Mouse (Mus musculus): ENCODE data around the gene Nfib. TPM values are rescaled to one million over a fixed set of nuclear protein-coding genes. Genes with fewer than 3 reads are reported as not detected.

Nfib gene
- polyA plus RNA-seq, 1 experiment from 2014 or later: 164 TPM

DNA sequence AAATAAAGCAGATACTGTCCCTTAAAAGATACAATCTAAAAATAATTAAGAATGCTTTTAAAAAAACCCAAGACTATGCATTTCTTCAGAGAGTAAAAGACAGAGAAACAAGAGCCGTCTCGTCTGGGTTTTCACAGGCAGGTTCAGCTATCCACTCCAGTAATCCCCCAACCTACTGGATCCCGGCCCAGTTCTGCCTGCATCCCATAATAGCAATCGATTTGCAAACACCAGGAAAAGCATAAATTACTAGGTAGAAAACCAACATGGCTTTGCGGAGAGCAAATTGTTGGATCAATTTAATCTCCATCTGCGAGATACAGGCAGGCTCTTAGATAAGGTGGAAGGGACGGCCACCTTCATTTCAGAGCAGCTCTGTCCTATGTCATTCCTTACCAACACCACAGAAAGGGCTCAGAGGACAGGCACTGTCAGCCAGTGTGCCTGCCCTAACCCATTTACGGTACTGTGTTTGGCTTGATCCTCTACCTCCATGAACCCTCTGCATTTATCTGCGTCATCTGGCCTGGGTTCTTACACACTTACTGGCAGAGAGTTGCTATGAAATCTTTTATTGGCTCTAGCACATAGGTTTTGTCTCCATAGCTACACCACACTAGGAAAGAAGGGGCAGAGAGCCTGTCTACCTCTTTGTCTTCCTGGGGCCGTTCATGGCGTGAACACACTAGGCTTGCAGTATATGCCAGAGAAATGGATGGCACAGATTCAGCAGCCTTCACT, 321.4 kb downstream of the Nfib start:
- Histone ChIP-seq H3K4me3 (ENCODE audit: low read depth, low read length) (no peak overlapping the region), H3K27ac (ENCODE audit: low read depth, low read length) (peak overlapping the region; percentile 87), H3K4me2 (ENCODE audit: low read length) (peak overlapping the region; percentile 15; the same call in 1 of the 2 replicates), H3K27me3 (replicated peaks; ENCODE audit: control insufficient read depth, insufficient read depth, low read length) (no peaks in the 10 kb centered on the region), H3K9ac (ENCODE audit: low read length) (no peak overlapping the region), H3K36me3 (ENCODE audit: control insufficient read depth, insufficient read depth, low read length) (peaks cover 9% of the 10 kb centered on the region; the same call in 1 of the 2 replicates), H3K4me1 (ENCODE audit: control insufficient read depth, insufficient read depth, low read length) (peaks cover 22% of the 10 kb centered on the region), H3K9me3 (replicated peaks; ENCODE audit: control insufficient read depth, low read length) (no peaks in the 10 kb centered on the region)
- DNase-seq (ENCODE audit: low spot score): peak; percentile 84
- WGBS: 25% methylated on average over 11 of the region's 11 CpGs
- peak; percentile 80 for ATAC-seq

DNA sequence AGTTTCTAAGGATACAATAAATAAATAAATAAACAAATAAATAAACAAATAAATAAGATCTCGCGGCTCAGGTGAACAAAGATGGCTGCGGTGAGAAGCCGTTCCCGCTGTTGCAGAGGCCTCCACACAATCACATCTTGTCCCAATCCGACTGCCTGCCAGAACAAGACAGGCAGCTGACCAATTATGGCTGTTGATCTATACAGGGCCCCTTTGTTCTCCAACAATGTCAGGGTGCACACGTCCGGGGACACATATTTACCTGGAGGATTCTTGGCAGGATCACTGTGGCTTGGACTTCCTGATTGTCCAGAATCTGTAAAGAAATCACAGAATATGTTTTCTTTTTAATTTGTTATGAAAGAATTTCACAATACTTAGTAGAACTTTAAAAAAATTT, 322.2 kb downstream of the Nfib start:
- H3K27me3 ChIP-seq (replicated peaks; ENCODE audit: control insufficient read depth, insufficient read depth, low read length): no peaks in the 10 kb centered on the region
- H3K9ac ChIP-seq (ENCODE audit: low read length): no peak overlapping the region
- peak overlapping the region; percentile 87 for H3K27ac ChIP-seq (ENCODE audit: low read depth, low read length)
- ATAC-seq (peak; percentile 62), DNase-seq (ENCODE audit: low spot score) (peak; percentile 61)
- H3K9me3 ChIP-seq (replicated peaks; ENCODE audit: control insufficient read depth, low read length): no peaks in the 10 kb centered on the region
- H3K36me3 ChIP-seq (ENCODE audit: control insufficient read depth, insufficient read depth, low read length): peaks cover 9% of the 10 kb centered on the region; the same call in 1 of the 2 replicates
- peaks cover 22% of the 10 kb centered on the region for H3K4me1 ChIP-seq (ENCODE audit: control insufficient read depth, insufficient read depth, low read length)
- WGBS: 16% methylated on average over 8 of the region's 8 CpGs
- no peak overlapping the region for H3K4me2 ChIP-seq (ENCODE audit: low read length)
- no peak overlapping the region for H3K4me3 ChIP-seq (ENCODE audit: low read depth, low read length)

DNA sequence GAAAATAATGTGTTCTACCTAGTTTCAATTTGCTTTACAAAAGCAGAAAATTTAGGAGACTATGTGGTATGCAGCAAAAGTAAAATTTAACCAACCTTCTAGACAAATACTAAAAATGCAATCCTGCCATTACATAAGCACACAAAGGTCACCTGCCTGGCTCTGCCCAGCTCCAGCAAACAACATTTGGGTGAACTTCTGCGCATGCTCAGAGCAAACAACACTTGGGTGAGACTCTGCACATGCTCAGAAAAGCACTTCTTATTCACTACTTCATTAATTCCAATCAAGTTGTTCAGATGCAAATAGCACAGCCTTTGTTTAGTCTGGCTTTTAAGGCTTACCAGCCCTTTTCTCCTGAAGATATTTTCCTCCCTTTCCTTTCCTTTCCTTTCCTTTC, 323.8 kb downstream of the Nfib start:
- H3K4me2 ChIP-seq (ENCODE audit: low read length): no peak overlapping the region
- 14% methylated on average over 1 of the region's 1 CpGs for whole genome bisulfite sequencing
- no peaks in the 10 kb centered on the region for H3K9me3 ChIP-seq (replicated peaks; ENCODE audit: control insufficient read depth, low read length)
- DNase-seq (ENCODE audit: low spot score) (peak; percentile 64), ATAC-seq (no peak)
- no peak overlapping the region for H3K4me3 ChIP-seq (ENCODE audit: low read depth, low read length)
- H3K36me3 ChIP-seq (ENCODE audit: control insufficient read depth, insufficient read depth, low read length): peaks cover 9% of the 10 kb centered on the region; the same call in 1 of the 2 replicates
- H3K27ac ChIP-seq (ENCODE audit: low read depth, low read length): no peak overlapping the region
- H3K9ac ChIP-seq (ENCODE audit: low read length): no peak overlapping the region
- no peaks in the 10 kb centered on the region for H3K27me3 ChIP-seq (replicated peaks; ENCODE audit: control insufficient read depth, insufficient read depth, low read length)
- H3K4me1 ChIP-seq (ENCODE audit: control insufficient read depth, insufficient read depth, low read length): peaks cover 22% of the 10 kb centered on the region

DNA sequence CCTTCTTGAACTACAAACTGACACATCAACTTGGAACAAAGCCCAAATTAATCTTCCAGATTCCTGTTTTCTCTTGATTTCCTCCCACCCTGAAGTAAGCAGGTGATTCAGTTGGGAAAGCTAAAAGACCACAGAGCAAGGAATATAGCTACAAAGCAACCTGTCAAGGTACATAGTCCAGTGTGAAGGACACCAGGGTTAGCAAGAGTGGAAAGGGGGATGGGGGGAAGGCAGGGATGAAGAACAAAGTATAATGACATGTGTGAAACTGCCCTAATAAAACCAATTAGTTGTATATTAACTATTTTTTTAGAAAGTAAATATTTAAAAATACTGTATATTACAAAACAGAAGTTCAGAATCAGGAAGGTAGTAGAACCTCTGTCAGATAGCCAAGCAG, 325.0 kb downstream of the Nfib start:
- H3K4me1 ChIP-seq (ENCODE audit: control insufficient read depth, insufficient read depth, low read length): peaks cover 17% of the 10 kb centered on the region
- ATAC-seq (no peak), DNase-seq (ENCODE audit: low spot score) (no peak)
- H3K9me3 ChIP-seq (replicated peaks; ENCODE audit: control insufficient read depth, low read length): no peaks in the 10 kb centered on the region
- H3K4me3 ChIP-seq (ENCODE audit: low read depth, low read length): no peak overlapping the region
- no peak overlapping the region for H3K27ac ChIP-seq (ENCODE audit: low read depth, low read length)
- no peak overlapping the region for H3K4me2 ChIP-seq (ENCODE audit: low read length)
- no peaks in the 10 kb centered on the region for H3K27me3 ChIP-seq (replicated peaks; ENCODE audit: control insufficient read depth, insufficient read depth, low read length)
- H3K9ac ChIP-seq (ENCODE audit: low read length): no peak overlapping the region
- H3K36me3 ChIP-seq (ENCODE audit: control insufficient read depth, insufficient read depth, low read length): peaks cover 9% of the 10 kb centered on the region; the same call in 1 of the 2 replicates

DNA sequence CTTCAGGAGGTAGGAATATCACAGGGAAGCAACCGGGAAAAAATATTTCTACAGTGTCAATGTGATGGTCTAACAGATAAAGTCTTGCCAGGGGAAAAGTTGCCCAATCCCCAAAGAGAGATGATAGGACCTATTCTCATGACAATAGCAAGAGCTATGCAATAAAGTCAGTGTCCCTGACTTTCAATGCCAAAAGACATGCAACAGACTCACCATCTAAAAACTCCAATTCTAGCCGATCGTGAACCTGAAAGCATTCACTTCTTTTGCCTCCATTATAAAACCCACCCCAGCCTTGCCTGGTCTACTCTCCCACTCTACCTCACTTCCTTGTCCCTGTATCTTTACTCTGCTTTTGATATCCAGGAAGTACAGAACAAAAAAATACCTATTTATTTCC, 327.5 kb downstream of the Nfib start:
- no peak overlapping the region for H3K9ac ChIP-seq (ENCODE audit: low read length)
- no peak for DNase-seq (ENCODE audit: low spot score)
- no peak overlapping the region for H3K4me3 ChIP-seq (ENCODE audit: low read depth, low read length)
- ATAC-seq: no peak
- 92% methylated on average over 3 of the region's 3 CpGs for WGBS
- H3K9me3 ChIP-seq (replicated peaks; ENCODE audit: control insufficient read depth, low read length): no peaks in the 10 kb centered on the region
- H3K27me3 ChIP-seq (replicated peaks; ENCODE audit: control insufficient read depth, insufficient read depth, low read length): no peaks in the 10 kb centered on the region
- no peaks in the 10 kb centered on the region for H3K4me1 ChIP-seq (ENCODE audit: control insufficient read depth, insufficient read depth, low read length)
- H3K27ac ChIP-seq (ENCODE audit: low read depth, low read length): no peak overlapping the region
- H3K36me3 ChIP-seq (ENCODE audit: control insufficient read depth, insufficient read depth, low read length): peaks cover 12% of the 10 kb centered on the region; the same call in 1 of the 2 replicates
- no peak overlapping the region for H3K4me2 ChIP-seq (ENCODE audit: low read length)

DNA sequence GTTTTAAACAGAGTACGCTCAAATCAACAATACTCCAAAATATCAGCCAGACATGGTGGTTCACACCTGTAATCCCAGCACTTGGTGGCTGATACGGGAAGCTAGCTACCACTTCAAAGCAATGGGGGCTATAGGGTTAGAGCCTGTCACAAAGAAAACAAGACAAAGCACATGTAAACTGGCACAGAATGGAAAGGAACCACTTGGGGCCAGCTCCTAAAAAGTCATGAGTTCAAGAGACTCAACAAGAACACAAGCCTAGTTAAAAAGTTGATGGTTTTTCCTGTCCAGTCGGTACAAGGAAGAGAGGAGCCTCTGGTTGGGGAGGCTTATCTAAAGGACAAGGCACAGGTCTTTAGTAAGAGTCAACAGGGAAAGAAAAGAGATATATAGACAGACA, 327.9 kb downstream of the Nfib start:
- 90% methylated on average over 3 of the region's 3 CpGs for WGBS
- no peaks in the 10 kb centered on the region for H3K4me1 ChIP-seq (ENCODE audit: control insufficient read depth, insufficient read depth, low read length)
- H3K9me3 ChIP-seq (replicated peaks; ENCODE audit: control insufficient read depth, low read length): no peaks in the 10 kb centered on the region
- H3K36me3 ChIP-seq (ENCODE audit: control insufficient read depth, insufficient read depth, low read length): peaks cover 12% of the 10 kb centered on the region; the same call in 1 of the 2 replicates
- ATAC-seq (no peak), DNase-seq (ENCODE audit: low spot score) (no peak)
- no peak overlapping the region for H3K9ac ChIP-seq (ENCODE audit: low read length)
- no peak overlapping the region for H3K27ac ChIP-seq (ENCODE audit: low read depth, low read length)
- H3K4me3 ChIP-seq (ENCODE audit: low read depth, low read length): no peak overlapping the region
- H3K27me3 ChIP-seq (replicated peaks; ENCODE audit: control insufficient read depth, insufficient read depth, low read length): no peaks in the 10 kb centered on the region
- no peak overlapping the region for H3K4me2 ChIP-seq (ENCODE audit: low read length)

DNA sequence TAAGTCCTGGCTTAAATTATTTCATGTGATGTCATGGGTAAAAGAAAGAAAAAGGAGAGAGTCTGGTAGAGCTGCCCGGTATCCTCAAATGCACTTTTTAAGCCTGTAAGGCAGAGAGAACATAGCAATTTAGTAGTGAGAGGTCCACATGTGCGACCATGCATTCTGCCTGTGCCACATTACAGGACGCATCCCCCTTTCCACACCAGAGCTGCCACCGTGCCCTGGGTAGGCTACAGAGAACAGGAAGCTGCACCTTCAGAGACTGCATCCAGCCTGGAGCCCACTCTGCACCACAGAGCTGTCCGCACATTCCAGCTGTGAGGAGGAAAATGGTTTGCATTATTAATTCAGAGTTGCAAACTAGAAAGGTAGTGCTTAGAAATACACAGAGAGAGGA, 331.0 kb downstream of the Nfib start:
- Histone ChIP-seq H3K27me3 (replicated peaks; ENCODE audit: control insufficient read depth, insufficient read depth, low read length) (no peaks in the 10 kb centered on the region), H3K36me3 (ENCODE audit: control insufficient read depth, insufficient read depth, low read length) (peaks cover 12% of the 10 kb centered on the region), H3K4me2 (ENCODE audit: low read length) (no peak overlapping the region), H3K9me3 (replicated peaks; ENCODE audit: control insufficient read depth, low read length) (no peaks in the 10 kb centered on the region), H3K4me3 (ENCODE audit: low read depth, low read length) (no peak overlapping the region), H3K9ac (ENCODE audit: low read length) (no peak overlapping the region), H3K4me1 (ENCODE audit: control insufficient read depth, insufficient read depth, low read length) (no peaks in the 10 kb centered on the region), H3K27ac (ENCODE audit: low read depth, low read length) (no peak overlapping the region)
- DNase-seq (ENCODE audit: low spot score) (no peak), ATAC-seq (no peak)
- 72% methylated on average over 5 of the region's 5 CpGs for WGBS

DNA sequence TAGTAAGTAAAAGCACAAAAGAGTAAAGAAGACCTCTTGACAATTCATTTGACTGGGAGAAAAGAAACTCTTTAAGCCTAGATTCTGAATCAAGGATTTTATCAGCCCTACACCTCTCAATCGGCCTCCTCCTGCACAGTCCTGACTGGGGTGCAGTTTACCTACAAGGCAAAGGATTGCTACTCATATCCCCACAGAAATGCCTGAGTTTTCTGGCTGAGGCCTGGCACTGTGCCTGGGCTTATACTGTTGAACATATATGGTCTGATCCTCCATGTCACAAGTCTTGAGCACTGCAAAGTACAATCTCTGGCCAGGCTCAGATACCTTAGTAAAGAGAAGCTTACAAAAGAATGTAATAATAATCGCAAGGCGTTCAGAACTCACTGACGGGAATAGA, 333.3 kb downstream of the Nfib start:
- Histone ChIP-seq H3K9ac (ENCODE audit: low read length) (no peak overlapping the region), H3K4me2 (ENCODE audit: low read length) (no peak overlapping the region), H3K4me1 (ENCODE audit: control insufficient read depth, insufficient read depth, low read length) (no peaks in the 10 kb centered on the region), H3K4me3 (ENCODE audit: low read depth, low read length) (no peak overlapping the region), H3K36me3 (ENCODE audit: control insufficient read depth, insufficient read depth, low read length) (peaks cover 16% of the 10 kb centered on the region), H3K27me3 (replicated peaks; ENCODE audit: control insufficient read depth, insufficient read depth, low read length) (no peaks in the 10 kb centered on the region), H3K27ac (ENCODE audit: low read depth, low read length) (no peak overlapping the region), H3K9me3 (replicated peaks; ENCODE audit: control insufficient read depth, low read length) (no peaks in the 10 kb centered on the region)
- DNase-seq (ENCODE audit: low spot score): no peak
- 95% methylated on average over 4 of the region's 4 CpGs for WGBS
- no peak for ATAC-seq

DNA sequence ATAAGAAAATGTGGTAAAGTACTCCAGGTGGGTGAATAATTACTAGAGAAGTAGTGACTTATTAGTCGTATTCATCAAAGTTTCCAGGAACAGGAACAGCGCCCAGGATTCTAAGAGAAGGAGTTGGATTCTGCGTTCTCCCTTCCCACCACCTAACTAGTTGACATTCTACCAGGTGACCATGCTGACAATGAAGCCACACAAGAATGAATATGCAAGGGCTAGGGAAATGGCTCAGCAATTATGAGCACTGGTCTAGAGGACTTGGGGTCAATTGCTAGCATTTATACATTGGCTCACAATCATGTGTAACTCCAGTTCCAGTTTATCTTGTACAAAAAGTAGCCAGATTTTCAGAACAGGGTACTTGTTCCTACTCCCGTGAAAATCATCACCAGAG, 334.1 kb downstream of the Nfib start:
- no peaks in the 10 kb centered on the region for H3K27me3 ChIP-seq (replicated peaks; ENCODE audit: control insufficient read depth, insufficient read depth, low read length)
- 91% methylated on average over 4 of the region's 4 CpGs for WGBS
- no peaks in the 10 kb centered on the region for H3K9me3 ChIP-seq (replicated peaks; ENCODE audit: control insufficient read depth, low read length)
- H3K9ac ChIP-seq (ENCODE audit: low read length): no peak overlapping the region
- no peak overlapping the region for H3K27ac ChIP-seq (ENCODE audit: low read depth, low read length)
- no peak overlapping the region for H3K4me2 ChIP-seq (ENCODE audit: low read length)
- H3K36me3 ChIP-seq (ENCODE audit: control insufficient read depth, insufficient read depth, low read length): peaks cover 16% of the 10 kb centered on the region
- H3K4me1 ChIP-seq (ENCODE audit: control insufficient read depth, insufficient read depth, low read length): no peaks in the 10 kb centered on the region
- ATAC-seq (no peak), DNase-seq (ENCODE audit: low spot score) (no peak)
- H3K4me3 ChIP-seq (ENCODE audit: low read depth, low read length): no peak overlapping the region

All from forebrain, embryonic 14.5 days (tissue).